Comparison of ENCODE assay signal across 11 mouse cellular contexts in the genomic region with DNA sequence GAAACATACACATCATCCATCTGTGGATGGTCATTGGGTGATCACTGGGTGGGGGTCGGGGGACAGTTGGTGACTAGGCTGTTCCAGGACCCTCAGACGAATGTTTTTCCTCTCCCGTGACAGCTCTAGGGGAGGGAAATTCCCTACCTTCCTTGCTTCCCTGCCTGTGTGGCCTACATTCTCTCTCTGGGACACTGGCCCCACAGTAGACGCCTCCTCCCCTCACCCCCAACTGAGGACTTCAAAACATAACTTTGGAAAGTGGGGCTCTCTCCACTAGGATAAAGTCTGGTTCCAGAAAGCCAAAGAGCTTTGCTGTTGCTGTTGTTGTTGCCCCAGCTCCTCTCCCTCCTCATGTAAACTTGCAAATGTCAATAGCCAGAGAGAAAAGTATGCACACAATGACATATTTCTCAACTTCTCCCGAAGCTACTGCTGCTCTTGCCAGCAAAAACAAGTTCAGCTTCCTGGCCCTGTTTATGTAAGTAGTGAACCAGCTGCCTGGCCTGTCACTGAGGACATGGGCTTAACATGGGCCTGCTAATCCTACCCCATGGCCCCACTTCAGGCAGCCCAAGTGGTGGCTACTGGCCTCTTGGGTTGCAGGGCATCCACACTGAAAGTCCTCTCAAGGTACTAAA. TPM values are rescaled to one million over a fixed set of nuclear protein-coding genes. Genes with fewer than 3 reads are reported as not detected.
DNase-seq lines count a peak whose midpoint lies in the region; ATAC-seq lines count a peak whose summit lies in the region.
"Had no signal": no experiment of that assay in that cellular context is flagged by ENCODE, and none has a peak within 500 bp of the region (broad histone marks: within the 10 kb centered on the region; RNA-seq: fewer than 3 reads in every experiment).

No protein-coding gene starts in this region.

- peak; percentile 41 for DNase-seq in urinary bladder, postnatal 14 days (ENCODE audit: low spot score)
- no peak for DNase-seq in urinary bladder, postnatal 25 days (ENCODE audit: low spot score)
- DNase-seq in heart, postnatal 4 days = peak; percentile 26
- peak; percentile 24 to 56 for DNase-seq in kidney, postnatal 36 days
- DNase-seq in spleen, adult 18-20 months = no peak
- no peak for DNase-seq in cerebellum, adult 11-12 months
- DNase-seq in hindbrain, embryonic 11.5 days (ENCODE audit: low spot score) = no peak

- WGBS in hindbrain, embryonic 11.5 days = 64% methylated on average over 5 of the region's 5 CpGs

- no peak overlapping the region for H3K27ac ChIP-seq in hindbrain, embryonic 11.5 days (ENCODE audit: low read depth, low read length)
- H3K27ac ChIP-seq: hindbrain, embryonic 10.5 days; left cerebral cortex, adult 2 months; neural tube, embryonic 13.5 days had no signal

- no peaks in the 10 kb centered on the region; the same call in 1 of the 2 replicates for H3K4me1 ChIP-seq in hindbrain, embryonic 11.5 days (replicated peaks; ENCODE audit: control insufficient read depth, insufficient read depth, low read length)

- no peak overlapping the region for H3K4me2 ChIP-seq in hindbrain, embryonic 11.5 days (replicated peaks; ENCODE audit: low read depth, low read length)
- H3K4me2 ChIP-seq: neural tube, embryonic 13.5 days had no signal

- no peak overlapping the region for H3K4me3 ChIP-seq in hindbrain, embryonic 11.5 days (ENCODE audit: low read depth, low read length)
- H3K4me3 ChIP-seq: hindbrain, embryonic 10.5 days; left cerebral cortex, adult 2 months; megakaryocyte, embryonic 14.5 days; neural tube, embryonic 13.5 days had no signal

- no peaks in the 10 kb centered on the region for H3K9me3 ChIP-seq in hindbrain, embryonic 11.5 days (ENCODE audit: control insufficient read depth, low read length)
- H3K9me3 ChIP-seq: hindbrain, embryonic 10.5 days; neural tube, embryonic 13.5 days had no signal

- H3K27me3 ChIP-seq in hindbrain, embryonic 11.5 days (ENCODE audit: control insufficient read depth, insufficient read depth, low read length) = no peaks in the 10 kb centered on the region
- H3K27me3 ChIP-seq: neural tube, embryonic 13.5 days had no signal

- no peaks in the 10 kb centered on the region for H3K36me3 ChIP-seq in hindbrain, embryonic 11.5 days (ENCODE audit: control insufficient read depth, insufficient read depth, low read length)
- H3K36me3 ChIP-seq: hindbrain, embryonic 10.5 days; neural tube, embryonic 13.5 days had no signal

- no peak overlapping the region for H3K9ac ChIP-seq in hindbrain, embryonic 11.5 days (ENCODE audit: low read depth, low read length)
- H3K9ac ChIP-seq: neural tube, embryonic 13.5 days had no signal

- ATAC-seq in hindbrain, embryonic 11.5 days (ENCODE audit: low FRiP score) = no peak

RNA-seq across cellular contexts. Expression of a gene that starts 14.0 kb away (rescaled TPM):
- 1 to 10 TPM; 1.5 to 2.0 TPM for total RNA-seq in heart, postnatal 4 days (2021)
- polyA plus RNA-seq in hindbrain, embryonic 11.5 days (2014; fragmentation: Nextera tagmentation; extraction: Ambion mirVana) = 0.18 and 0.22 TPM in 2 replicates

Comparison
In these comparisons a context has a peak if more than half of its experiments do, and no peak if none do; other contexts are left out.
1. DNase-seq: peak in urinary bladder, postnatal 14 days (single experiment), heart, postnatal 4 days (single experiment) and kidney, postnatal 36 days (2 of 2); none in urinary bladder, postnatal 25 days (single experiment), spleen, adult 18-20 months (0 of 2), cerebellum, adult 11-12 months (single experiment) and hindbrain, embryonic 11.5 days (single experiment).